Mouse (Mus musculus) kidney, adult 2 months (tissue): ENCODE data around the gene Dnaic2.

Source experiments
- CTCF ChIP-seq: fragments of 200-500 bp; conservative IDR thresholded peaks from 2 replicates; pipeline ENCODE4 v1.5.1; 2011; ENCODE audit warnings: low read depth, mild to moderate bottlenecking, control low read depth, low read length, moderate library complexity, mixed read lengths; ENCODE audit not compliant: insufficient read depth, insufficient read length
- POLR2A ChIP-seq: fragments of 200-500 bp; IDR thresholded peaks from one replicate; pipeline ENCODE4 v1.6.1; 2011; ENCODE audit warnings: low read depth, low read length, control low read depth

DNA sequence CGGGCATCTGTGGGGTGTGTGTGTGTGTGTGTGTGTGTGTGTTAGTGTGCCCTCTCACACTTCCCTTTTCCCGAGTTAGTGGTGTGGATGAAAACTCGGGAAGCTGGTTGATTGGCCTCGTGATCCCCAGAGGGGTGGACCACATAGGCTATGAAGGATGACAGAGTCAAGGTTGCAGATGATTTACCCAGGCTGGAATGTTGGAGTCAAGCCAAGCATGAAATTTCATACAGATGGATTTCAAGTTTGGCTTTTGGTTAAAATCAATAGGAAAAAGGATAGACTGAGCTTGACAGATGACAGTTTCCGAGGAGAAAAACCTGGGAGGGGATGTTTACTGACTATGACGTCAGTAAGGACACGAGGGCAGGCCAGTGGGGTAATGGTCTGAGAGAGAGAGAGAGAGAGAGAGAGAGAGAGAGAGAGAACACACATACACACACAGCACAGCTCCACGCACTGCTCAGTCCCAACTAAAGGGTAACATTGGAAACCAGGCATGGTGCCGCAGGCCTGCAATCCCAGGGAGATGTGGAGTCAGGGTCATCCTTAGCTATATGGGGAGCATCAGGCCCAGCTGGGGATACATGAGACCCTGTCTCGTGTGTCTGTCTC lies 39.5 kb upstream of the Dnaic2 start:
- TF ChIP-seq CTCF (no peak), POLR2A (no peak)
